Mouse (Mus musculus) liver, adult 2 months (tissue): Measurements from ENCODE around the gene Dnah8. TPM values are rescaled to one million over a fixed set of nuclear protein-coding genes. Genes with fewer than 3 reads are reported as not detected.

Source experiments
- DNase-seq: peaks from one replicate; pipeline ENCODE4 v3.0.0-alpha.2; 2011; ENCODE audit warnings: low read depth, low spot score; ENCODE audit errors: extremely low read depth
- H3K27ac ChIP-seq: fragments of 200-500 bp; replicated peaks from 2 replicates; pipeline ENCODE4 v1.5.1; 2012; ENCODE audit warnings: low read depth, mild to moderate bottlenecking, control low read depth, inconsistent platforms, low read length; ENCODE audit not compliant: insufficient read depth
- H3K27me3 ChIP-seq: fragments of 200-500 bp; 2 replicates; pipeline ENCODE4 v1.6.1; 2012; ENCODE audit warnings: mild to moderate bottlenecking, moderate library complexity, low read length, inconsistent platforms; ENCODE audit not compliant: control insufficient read depth, insufficient read depth
- H3K36me3 ChIP-seq: fragments of 200-500 bp; 2 replicates; pipeline ENCODE4 v1.6.1; 2012; ENCODE audit warnings: low read length, inconsistent platforms; ENCODE audit not compliant: control insufficient read depth, insufficient read depth
- H3K4me1 ChIP-seq: fragments of 200-500 bp; 2 replicates; pipeline ENCODE4 v1.6.1; 2011; ENCODE audit warnings: low read length; ENCODE audit not compliant: control insufficient read depth, insufficient read depth
- H3K4me3 ChIP-seq: fragments of 200-500 bp; 2 replicates; pipeline ENCODE4 v1.5.1; 2011; ENCODE audit warnings: low read depth, mild to moderate bottlenecking, control low read depth, low read length, moderate library complexity; ENCODE audit not compliant: insufficient read depth
- H3K79me2 ChIP-seq: fragments of 200-500 bp; 2 replicates; pipeline ENCODE4 v1.6.1; 2012; ENCODE audit warnings: inconsistent platforms, mild to moderate bottlenecking, low read length, moderate library complexity; ENCODE audit not compliant: control insufficient read depth, insufficient read depth
- H3K9ac ChIP-seq: fragments of 200-500 bp; 2 replicates; pipeline ENCODE4 v1.6.1; 2012; ENCODE audit warnings: low read depth, mild to moderate bottlenecking, control low read depth, inconsistent platforms, low read length
- CTCF ChIP-seq: fragments of 200-500 bp; IDR thresholded peaks from 2 replicates; pipeline ENCODE4 v1.5.1; 2011; ENCODE audit warnings: low read depth, low read length, control low read depth
- POLR2A ChIP-seq: fragments of 200-500 bp; IDR thresholded peaks from 2 replicates; pipeline ENCODE4 v1.6.1; 2011; ENCODE audit warnings: low read length, control low read depth; ENCODE audit not compliant: insufficient read depth; ENCODE audit errors: extremely low read depth
- WGBS: fragments of 180-500 bp; shearing (Covaris S2); methylation state at CpG from one replicate; pipeline ENCODE4 v1.1.7; 2018; 5-methylcytosine and 5-hydroxymethylcytosine counted together
- polyA plus RNA-seq: library from polyadenylated mRNA; depleted of rRNA; stranded (reverse); fragments of >200 nt; gene quantifications from 2 replicates; pipeline ENCODE4 v1.2.3, GENCODE M21; 2012
- total RNA-seq: library from RNA; depleted of rRNA; stranded (reverse); fragments of >200 nt; gene quantifications from 2 replicates; pipeline ENCODE4 v1.2.3, GENCODE M21; 2014

Gene Dnah8
- total and polyA plus RNA-seq, 2 experiments = 0.18 to 0.20 TPM

GRCm38 (mm10) chr17:30635367-30635766 is 11.2 kb downstream of the Dnah8 start:
- no peaks in the 10 kb centered on the region for H3K36me3 ChIP-seq
- no peak overlapping the region for H3K4me3 ChIP-seq
- no peak overlapping the region for H3K9ac ChIP-seq
- no peak overlapping the region for H3K27ac ChIP-seq
- 55% methylated on average over 17 of the region's 17 CpGs for WGBS
- TF ChIP-seq POLR2A (no peak), CTCF (no peak)
- no peak for DNase-seq
- H3K4me1 ChIP-seq = peaks cover 20% of the 10 kb centered on the region
- no peaks in the 10 kb centered on the region for H3K27me3 ChIP-seq
- no peaks in the 10 kb centered on the region for H3K79me2 ChIP-seq

- no peaks in the 10 kb centered on the region for H3K27me3 ChIP-seq
- no peak for DNase-seq
- H3K4me1 ChIP-seq = peaks cover 25% of the 10 kb centered on the region
- H3K9ac ChIP-seq = no peak overlapping the region
- no peaks in the 10 kb centered on the region for H3K36me3 ChIP-seq
- H3K4me3 ChIP-seq = no peak overlapping the region
- TF ChIP-seq POLR2A (no peak), CTCF (no peak)
- WGBS = 72% methylated on average over 1 of the region's 1 CpGs
- no peak overlapping the region for H3K27ac ChIP-seq
- no peaks in the 10 kb centered on the region for H3K79me2 ChIP-seq
These were observed 13.6 kb downstream of the Dnah8 start for GRCm38 (mm10) chr17:30637714-30638113.

- Histone ChIP-seq H3K9ac (no peak overlapping the region), H3K27me3 (no peaks in the 10 kb centered on the region), H3K27ac (0 out of 2 replicates have a peak overlapping the region, but pooled peaks have one; percentile 9), H3K79me2 (no peaks in the 10 kb centered on the region), H3K4me1 (peaks cover 25% of the 10 kb centered on the region), H3K36me3 (no peaks in the 10 kb centered on the region), H3K4me3 (no peak overlapping the region)
- no peak for DNase-seq
- TF ChIP-seq CTCF = no peak
- no peak for TF ChIP-seq POLR2A
- 56% methylated on average over 2 of the region's 2 CpGs for WGBS
These were observed 14.8 kb downstream of the Dnah8 start for GRCm38 (mm10) chr17:30638996-30639395.

- Histone ChIP-seq H3K4me3 (no peak overlapping the region), H3K4me1 (peaks cover 25% of the 10 kb centered on the region), H3K79me2 (no peaks in the 10 kb centered on the region), H3K9ac (no peak overlapping the region), H3K27ac (peak overlapping the region; percentile 79), H3K36me3 (no peaks in the 10 kb centered on the region), H3K27me3 (no peaks in the 10 kb centered on the region)
- WGBS = 33% methylated on average over 5 of the region's 5 CpGs
- peak; percentile 98 for DNase-seq
- TF ChIP-seq POLR2A = no peak
- TF ChIP-seq CTCF = no peak
These were observed 16.7 kb downstream of the Dnah8 start for GRCm38 (mm10) chr17:30640896-30641295.

- no peaks in the 10 kb centered on the region for H3K36me3 ChIP-seq
These were observed 24.6 kb downstream of the Dnah8 start for GRCm38 (mm10) chr17:30648770-30649169.

GRCm38 (mm10) chr17:30653010-30653409 is 28.9 kb downstream of the Dnah8 start:
- 97% methylated on average over 6 of the region's 6 CpGs for WGBS
- Histone ChIP-seq H3K4me1 (peaks cover 2% of the 10 kb centered on the region), H3K27ac (no peak overlapping the region), H3K79me2 (no peaks in the 10 kb centered on the region), H3K4me3 (no peak overlapping the region), H3K9ac (no peak overlapping the region), H3K36me3 (no peaks in the 10 kb centered on the region), H3K27me3 (no peaks in the 10 kb centered on the region)
- no peak for DNase-seq
- peak; percentile 53; the same call in 1 of the 2 replicates for TF ChIP-seq CTCF
- no peak for TF ChIP-seq POLR2A

More at GRCm38 (mm10) chr17:30648770-30649169, 24.6 kb downstream of the Dnah8 start:
- H3K27ac ChIP-seq = no peak overlapping the region
- H3K27me3 ChIP-seq = no peaks in the 10 kb centered on the region
- no peak for TF ChIP-seq POLR2A
- TF ChIP-seq CTCF = peak; percentile 30; the same call in 1 of the 2 replicates
- H3K4me1 ChIP-seq = no peaks in the 10 kb centered on the region
- no peak overlapping the region for H3K4me3 ChIP-seq
- H3K79me2 ChIP-seq = no peaks in the 10 kb centered on the region
- 96% methylated on average over 3 of the region's 3 CpGs for WGBS
- no peak for DNase-seq
- no peak overlapping the region for H3K9ac ChIP-seq
